Mouse (Mus musculus): ENCODE results near the gene Terf2. TPM values are rescaled to one million over a fixed set of nuclear protein-coding genes. Genes with fewer than 3 reads are reported as not detected.
A peak's percentile ranks its signal among the peaks of the same experiment; 100 is the strongest.

Terf2 gene
- polyA plus RNA-seq, 1 experiment from 2014 or later: 10.9 TPM

GRCm38 (mm10) chr8:107132581-107133491, 36.5 kb upstream of the Terf2 start:
- Histone ChIP-seq H3K4me1 (ENCODE audit: control insufficient read depth, insufficient read depth, low read length) (peaks cover 22% of the 10 kb centered on the region), H3K27me3 (ENCODE audit: control insufficient read depth, insufficient read depth, low read length) (no peaks in the 10 kb centered on the region), H3K36me3 (ENCODE audit: control insufficient read depth, insufficient read depth, low read length) (no peaks in the 10 kb centered on the region), H3K27ac (ENCODE audit: low read depth, low read length) (no peak overlapping the region), H3K9ac (ENCODE audit: low read depth, low read length) (no peak overlapping the region), H3K9me3 (replicated peaks; ENCODE audit: control insufficient read depth, low read length) (no peaks in the 10 kb centered on the region), H3K4me3 (ENCODE audit: low read depth, low read length) (no peak overlapping the region), H3K4me2 (no peak overlapping the region)
- 79% methylated on average over 24 of the region's 24 CpGs for WGBS (ENCODE audit: insufficient replicate concordance)
- no peak for ATAC-seq (replicated peaks; ENCODE audit: insufficient number of reproducible peaks, low FRiP score, low TSS enrichment)

GRCm38 (mm10) chr8:107130028-107130427, 33.7 kb upstream of the Terf2 start:
- no peak overlapping the region for H3K9ac ChIP-seq (ENCODE audit: low read depth, low read length)
- H3K4me1 ChIP-seq (ENCODE audit: control insufficient read depth, insufficient read depth, low read length): peaks cover 18% of the 10 kb centered on the region
- 83% methylated on average over 6 of the region's 6 CpGs for WGBS (ENCODE audit: insufficient replicate concordance)
- peak overlapping the region; percentile 51; the same call in 1 of the 2 replicates for H3K27ac ChIP-seq (ENCODE audit: low read depth, low read length)
- H3K4me2 ChIP-seq: no peak overlapping the region
- H3K9me3 ChIP-seq (replicated peaks; ENCODE audit: control insufficient read depth, low read length): no peaks in the 10 kb centered on the region
- no peaks in the 10 kb centered on the region for H3K27me3 ChIP-seq (ENCODE audit: control insufficient read depth, insufficient read depth, low read length)
- no peak for ATAC-seq (replicated peaks; ENCODE audit: insufficient number of reproducible peaks, low FRiP score, low TSS enrichment)
- H3K4me3 ChIP-seq (ENCODE audit: low read depth, low read length): no peak overlapping the region
- H3K36me3 ChIP-seq (ENCODE audit: control insufficient read depth, insufficient read depth, low read length): no peaks in the 10 kb centered on the region

- 58% methylated on average over 8 of the region's 8 CpGs for WGBS (ENCODE audit: insufficient replicate concordance)
Observed at GRCm38 (mm10) chr8:107129171-107130025, 33.1 kb upstream of the Terf2 start.

GRCm38 (mm10) chr8:107124343-107124742, 28.0 kb upstream of the Terf2 start:
- no peak overlapping the region for H3K4me3 ChIP-seq (ENCODE audit: low read depth, low read length)
- H3K4me1 ChIP-seq (ENCODE audit: control insufficient read depth, insufficient read depth, low read length): peaks cover 11% of the 10 kb centered on the region
- H3K27me3 ChIP-seq (ENCODE audit: control insufficient read depth, insufficient read depth, low read length): no peaks in the 10 kb centered on the region
- no peaks in the 10 kb centered on the region for H3K36me3 ChIP-seq (ENCODE audit: control insufficient read depth, insufficient read depth, low read length)
- no peaks in the 10 kb centered on the region for H3K9me3 ChIP-seq (replicated peaks; ENCODE audit: control insufficient read depth, low read length)
- no peak overlapping the region for H3K4me2 ChIP-seq
- ATAC-seq (replicated peaks; ENCODE audit: insufficient number of reproducible peaks, low FRiP score, low TSS enrichment): no peak
- WGBS (ENCODE audit: insufficient replicate concordance): 62% methylated on average over 8 of the region's 8 CpGs
- H3K27ac ChIP-seq (ENCODE audit: low read depth, low read length): no peak overlapping the region
- H3K9ac ChIP-seq (ENCODE audit: low read depth, low read length): no peak overlapping the region

More at GRCm38 (mm10) chr8:107129171-107130025, 33.1 kb upstream of the Terf2 start:
- no peaks in the 10 kb centered on the region for H3K27me3 ChIP-seq (ENCODE audit: control insufficient read depth, insufficient read depth, low read length)
- H3K9me3 ChIP-seq (replicated peaks; ENCODE audit: control insufficient read depth, low read length): no peaks in the 10 kb centered on the region
- H3K9ac ChIP-seq (ENCODE audit: low read depth, low read length): no peak overlapping the region
- H3K36me3 ChIP-seq (ENCODE audit: control insufficient read depth, insufficient read depth, low read length): no peaks in the 10 kb centered on the region
- no peak for ATAC-seq (replicated peaks; ENCODE audit: insufficient number of reproducible peaks, low FRiP score, low TSS enrichment)
- H3K4me3 ChIP-seq (ENCODE audit: low read depth, low read length): no peak overlapping the region
- no peak overlapping the region for H3K4me2 ChIP-seq
- H3K27ac ChIP-seq (ENCODE audit: low read depth, low read length): peak overlapping the region; percentile 51
- peaks cover 18% of the 10 kb centered on the region for H3K4me1 ChIP-seq (ENCODE audit: control insufficient read depth, insufficient read depth, low read length)

GRCm38 (mm10) chr8:107123063-107123614, 26.8 kb upstream of the Terf2 start:
- no peaks in the 10 kb centered on the region for H3K9me3 ChIP-seq (replicated peaks; ENCODE audit: control insufficient read depth, low read length)
- 26% methylated on average over 9 of the region's 9 CpGs for WGBS (ENCODE audit: insufficient replicate concordance)
- H3K27ac ChIP-seq (ENCODE audit: low read depth, low read length): no peak overlapping the region
- no peak overlapping the region for H3K4me3 ChIP-seq (ENCODE audit: low read depth, low read length)
- ATAC-seq (replicated peaks; ENCODE audit: insufficient number of reproducible peaks, low FRiP score, low TSS enrichment): no peak
- H3K4me2 ChIP-seq: no peak overlapping the region
- H3K36me3 ChIP-seq (ENCODE audit: control insufficient read depth, insufficient read depth, low read length): no peaks in the 10 kb centered on the region
- no peaks in the 10 kb centered on the region for H3K27me3 ChIP-seq (ENCODE audit: control insufficient read depth, insufficient read depth, low read length)
- H3K9ac ChIP-seq (ENCODE audit: low read depth, low read length): no peak overlapping the region
- peaks cover 14% of the 10 kb centered on the region for H3K4me1 ChIP-seq (ENCODE audit: control insufficient read depth, insufficient read depth, low read length)

GRCm38 (mm10) chr8:107121681-107122291, 25.4 kb upstream of the Terf2 start:
- ATAC-seq (replicated peaks; ENCODE audit: insufficient number of reproducible peaks, low FRiP score, low TSS enrichment): no peak
- WGBS (ENCODE audit: insufficient replicate concordance): 88% methylated on average over 7 of the region's 7 CpGs
- no peak overlapping the region for H3K4me3 ChIP-seq (ENCODE audit: low read depth, low read length)

GRCm38 (mm10) chr8:107120806-107121205, 24.5 kb upstream of the Terf2 start:
- peaks cover 14% of the 10 kb centered on the region for H3K4me1 ChIP-seq (ENCODE audit: control insufficient read depth, insufficient read depth, low read length)
- no peak overlapping the region for H3K9ac ChIP-seq (ENCODE audit: low read depth, low read length)
- no peaks in the 10 kb centered on the region for H3K36me3 ChIP-seq (ENCODE audit: control insufficient read depth, insufficient read depth, low read length)
- H3K27me3 ChIP-seq (ENCODE audit: control insufficient read depth, insufficient read depth, low read length): no peaks in the 10 kb centered on the region
- no peak overlapping the region for H3K27ac ChIP-seq (ENCODE audit: low read depth, low read length)
- H3K4me2 ChIP-seq: no peak overlapping the region
- no peak overlapping the region for H3K4me3 ChIP-seq (ENCODE audit: low read depth, low read length)
- no peaks in the 10 kb centered on the region for H3K9me3 ChIP-seq (replicated peaks; ENCODE audit: control insufficient read depth, low read length)
- no peak for ATAC-seq (replicated peaks; ENCODE audit: insufficient number of reproducible peaks, low FRiP score, low TSS enrichment)

More at GRCm38 (mm10) chr8:107121681-107122291, 25.4 kb upstream of the Terf2 start:
- Histone ChIP-seq H3K4me2 (no peak overlapping the region), H3K9me3 (replicated peaks; ENCODE audit: control insufficient read depth, low read length) (no peaks in the 10 kb centered on the region), H3K9ac (ENCODE audit: low read depth, low read length) (no peak overlapping the region), H3K27ac (ENCODE audit: low read depth, low read length) (no peak overlapping the region), H3K4me1 (ENCODE audit: control insufficient read depth, insufficient read depth, low read length) (peaks cover 14% of the 10 kb centered on the region), H3K27me3 (ENCODE audit: control insufficient read depth, insufficient read depth, low read length) (no peaks in the 10 kb centered on the region), H3K36me3 (ENCODE audit: control insufficient read depth, insufficient read depth, low read length) (no peaks in the 10 kb centered on the region)

- Histone ChIP-seq H3K36me3 (ENCODE audit: control insufficient read depth, insufficient read depth, low read length) (no peaks in the 10 kb centered on the region), H3K9ac (ENCODE audit: low read depth, low read length) (no peak overlapping the region), H3K4me3 (ENCODE audit: low read depth, low read length) (no peak overlapping the region), H3K27me3 (ENCODE audit: control insufficient read depth, insufficient read depth, low read length) (no peaks in the 10 kb centered on the region), H3K27ac (ENCODE audit: low read depth, low read length) (peak overlapping the region; percentile 0; the same call in 1 of the 2 replicates), H3K4me2 (no peak overlapping the region), H3K9me3 (replicated peaks; ENCODE audit: control insufficient read depth, low read length) (no peaks in the 10 kb centered on the region), H3K4me1 (ENCODE audit: control insufficient read depth, insufficient read depth, low read length) (peaks cover 17% of the 10 kb centered on the region)
- WGBS (ENCODE audit: insufficient replicate concordance): 71% methylated on average over 9 of the region's 9 CpGs
- no peak for ATAC-seq (replicated peaks; ENCODE audit: insufficient number of reproducible peaks, low FRiP score, low TSS enrichment)
Observed at GRCm38 (mm10) chr8:107119412-107119811, 23.1 kb upstream of the Terf2 start.
